Mouse (Mus musculus) CD4-positive, CD25-positive, alpha-beta regulatory T cell, adult 2 months (primary cell): ENCODE measurements around the gene Trim63.
"Not testable (repeated sequence)": the region's sequence is repeated elsewhere in the genome, so short reads cannot be mapped to it uniquely, and the experiment has no call there.

Experiments
- DNase-seq: peaks from one replicate; pipeline ENCODE4 v3.0.0-alpha.2; 2012; ENCODE audit warnings: low read depth, low spot score

The Trim63 gene

GRCm38 (mm10) chr4:134341231-134341630 is 26.3 kb downstream of the Trim63 start:
- DNase-seq, result not testable (repeated sequence)

- DNase-seq, result no peak
Observed at GRCm38 (mm10) chr4:134342213-134342779, 27.4 kb downstream of the Trim63 start.

GRCm38 (mm10) chr4:134343071-134344031 is 28.4 kb downstream of the Trim63 start, which contains the start of gene Slc30a2:
TSS of gene Slc30a2 (plus strand) at chr4:134343181.
- no peak for DNase-seq

GRCm38 (mm10) chr4:134344620-134345019 is 29.7 kb downstream of the Trim63 start:
- DNase-seq, result no peak

- DNase-seq, result no peak
Observed at GRCm38 (mm10) chr4:134345802-134346201, 30.9 kb downstream of the Trim63 start.

GRCm38 (mm10) chr4:134348078-134348477 is 33.2 kb downstream of the Trim63 start:
- no peak for DNase-seq

GRCm38 (mm10) chr4:134348545-134348944 is 33.6 kb downstream of the Trim63 start:
- DNase-seq, result no peak

- DNase-seq, result no peak
Observed at GRCm38 (mm10) chr4:134349829-134350228, 34.9 kb downstream of the Trim63 start.

GRCm38 (mm10) chr4:134350641-134351040 is 35.7 kb downstream of the Trim63 start:
- DNase-seq, result no peak

GRCm38 (mm10) chr4:134351329-134352260 is 36.7 kb downstream of the Trim63 start:
- DNase-seq, result peak; percentile 51

GRCm38 (mm10) chr4:134352261-134352707 is 37.4 kb downstream of the Trim63 start:
- DNase-seq, result no peak

- no peak for DNase-seq
Observed at GRCm38 (mm10) chr4:134352929-134353328, 38.0 kb downstream of the Trim63 start.

GRCm38 (mm10) chr4:134353527-134354409 is 38.8 kb downstream of the Trim63 start:
- DNase-seq, result no peak

- DNase-seq, result no peak
Observed at GRCm38 (mm10) chr4:134355841-134356452, 41.0 kb downstream of the Trim63 start.

GRCm38 (mm10) chr4:134356591-134357460 is 41.9 kb downstream of the Trim63 start:
- peak; percentile 88 for DNase-seq

- DNase-seq, result no peak
Observed at GRCm38 (mm10) chr4:134357461-134357771, 42.5 kb downstream of the Trim63 start.

- DNase-seq, result no peak
Observed at GRCm38 (mm10) chr4:134359649-134360048, 44.7 kb downstream of the Trim63 start.

- DNase-seq, result peak; percentile 75
Observed at GRCm38 (mm10) chr4:134361215-134361614, 46.3 kb downstream of the Trim63 start.

GRCm38 (mm10) chr4:134362124-134362523 is 47.2 kb downstream of the Trim63 start:
- DNase-seq, result no peak
